Mouse (Mus musculus) c-Kit-positive CD71-positive TER-119-positive erythroid progenitor cells, embryonic 14.5 days (primary cell): ENCODE results near the gene Tppp3.

ENCODE experiments used
- DNase-seq: peaks from one replicate; pipeline ENCODE4 v3.0.0-alpha.2; 2013; ENCODE audit warnings: low spot score

The Tppp3 gene

GRCm38 (mm10) chr8:105484392-105484791, 13.1 kb upstream of the Tppp3 start:
- no peak for DNase-seq

- no peak for DNase-seq
These were observed 12.7 kb upstream of the Tppp3 start for GRCm38 (mm10) chr8:105484030-105484368.

- DNase-seq = no peak
These were observed 12.1 kb upstream of the Tppp3 start for GRCm38 (mm10) chr8:105483212-105484029.

- DNase-seq = no peak
These were observed 10.8 kb upstream of the Tppp3 start for GRCm38 (mm10) chr8:105482123-105482522.

GRCm38 (mm10) chr8:105481453-105481852, 10.1 kb upstream of the Tppp3 start:
- DNase-seq = peak; percentile 53

GRCm38 (mm10) chr8:105481013-105481412, 9.7 kb upstream of the Tppp3 start:
- no peak for DNase-seq

GRCm38 (mm10) chr8:105477792-105478191, 6.5 kb upstream of the Tppp3 start:
- no peak for DNase-seq

GRCm38 (mm10) chr8:105476628-105477413, 5.5 kb upstream of the Tppp3 start:
- peak; percentile 56 for DNase-seq

- DNase-seq = no peak
These were observed 4.8 kb upstream of the Tppp3 start for GRCm38 (mm10) chr8:105476161-105476560.

GRCm38 (mm10) chr8:105475742-105476141, 4.4 kb upstream of the Tppp3 start:
- DNase-seq = no peak

- no peak for DNase-seq
These were observed 3.9 kb upstream of the Tppp3 start for GRCm38 (mm10) chr8:105475254-105475653.

- DNase-seq = no peak
These were observed 3.4 kb upstream of the Tppp3 start for GRCm38 (mm10) chr8:105474680-105475079.

- DNase-seq = no peak
These were observed 2.7 kb upstream of the Tppp3 start for GRCm38 (mm10) chr8:105473816-105474606.

- DNase-seq = no peak
These were observed 1.7 kb upstream of the Tppp3 start for GRCm38 (mm10) chr8:105472983-105473382.

GRCm38 (mm10) chr8:105472414-105472932, 1.1 kb upstream of the Tppp3 start:
- DNase-seq = no peak

GRCm38 (mm10) chr8:105470681-105471313, 529 bp downstream of the Tppp3 start:
- DNase-seq = no peak

GRCm38 (mm10) chr8:105470262-105470661, 1.1 kb downstream of the Tppp3 start:
- no peak for DNase-seq

GRCm38 (mm10) chr8:105469816-105470215, 1.5 kb downstream of the Tppp3 start:
- no peak for DNase-seq

GRCm38 (mm10) chr8:105469041-105469695, 2.2 kb downstream of the Tppp3 start:
- no peak for DNase-seq

GRCm38 (mm10) chr8:105468002-105468720, 3.2 kb downstream of the Tppp3 start:
- no peak for DNase-seq
